Mouse (Mus musculus) liver, embryonic 14.5 days (tissue): Measurements from ENCODE around the gene Hacd1.

Experiments used
- CTCF ChIP-seq: IDR thresholded peaks from 2 replicates; pipeline ENCODE4 v1.5.1; 2016; ENCODE audit warnings: antibody characterized with exemption, low read depth, control low read depth
- EP300 ChIP-seq: IDR thresholded peaks from 2 replicates; pipeline ENCODE4 v1.6.1; 2016; ENCODE audit warnings: antibody characterized with exemption, low read depth

DNA sequence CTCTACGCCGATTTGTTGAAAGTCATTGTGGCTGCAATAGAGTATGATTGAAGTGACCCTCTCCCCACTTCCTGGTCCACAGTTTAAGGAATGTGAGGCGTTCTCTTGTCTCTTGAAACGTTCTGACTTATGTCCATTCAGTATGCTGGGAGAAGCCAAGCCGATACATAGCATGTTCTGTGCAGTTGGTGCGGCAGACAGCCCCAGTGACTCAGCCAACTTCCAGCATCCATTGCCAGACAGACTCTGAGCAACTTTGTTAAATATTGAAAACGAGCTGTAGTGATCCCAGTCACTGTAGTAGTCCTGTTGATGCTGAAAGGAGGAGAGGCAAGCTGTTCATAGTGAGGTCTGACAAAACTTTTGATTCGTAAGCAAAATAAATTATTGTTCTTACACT lies 14.5 kb upstream of the Hacd1 start:
- no peak for TF ChIP-seq CTCF
- no peak for TF ChIP-seq EP300
